Mouse (Mus musculus) right cerebral cortex, postnatal 14 days (tissue): Measurements from ENCODE around the gene Ssna1.
A peak's percentile ranks its signal among the peaks of the same experiment; 100 is the strongest.

Experiments
- DNase-seq: peaks from one replicate; pipeline ENCODE4 v3.0.0; 2022

The Ssna1 gene

GRCm38 (mm10) chr2:25271827-25272511 lies at the start of gene Ssna1, which contains the start of gene Anapc2:
Ssna1 (minus strand) TSS chr2:25272438.
Anapc2 (plus strand) TSS chr2:25272478.
- DNase-seq: peak; percentile 97

- no peak for DNase-seq
Observed at GRCm38 (mm10) chr2:25320084-25320483, 47.8 kb upstream of the Ssna1 start.

- peak; percentile 91 for DNase-seq
Observed at GRCm38 (mm10) chr2:25318971-25319773, 46.9 kb upstream of the Ssna1 start, which contains the start of gene Grin1. Grin1 (minus strand) TSS chr2:25319187.

- DNase-seq: peak; percentile 36
Observed at GRCm38 (mm10) chr2:25318119-25318966, 46.1 kb upstream of the Ssna1 start.

GRCm38 (mm10) chr2:25311491-25311891 lies 39.3 kb upstream of the Ssna1 start:
- DNase-seq: no peak

GRCm38 (mm10) chr2:25310969-25311368 lies 38.7 kb upstream of the Ssna1 start:
- DNase-seq: no peak

- no peak for DNase-seq
Observed at GRCm38 (mm10) chr2:25310180-25310579, 37.9 kb upstream of the Ssna1 start.

GRCm38 (mm10) chr2:25305587-25306359 lies 33.5 kb upstream of the Ssna1 start:
- DNase-seq: no peak

- DNase-seq: peak; percentile 35
Observed at GRCm38 (mm10) chr2:25304657-25305541, 32.7 kb upstream of the Ssna1 start.

GRCm38 (mm10) chr2:25303931-25304656 lies 31.9 kb upstream of the Ssna1 start:
- no peak for DNase-seq

GRCm38 (mm10) chr2:25303452-25303851 lies 31.2 kb upstream of the Ssna1 start:
- no peak for DNase-seq

GRCm38 (mm10) chr2:25298046-25298445 lies 25.8 kb upstream of the Ssna1 start:
- no peak for DNase-seq

- DNase-seq: no peak
Observed at GRCm38 (mm10) chr2:25297093-25297492, 24.9 kb upstream of the Ssna1 start.

- no peak for DNase-seq
Observed at GRCm38 (mm10) chr2:25293706-25294105, 21.5 kb upstream of the Ssna1 start.

- peak; percentile 83 for DNase-seq
Observed at GRCm38 (mm10) chr2:25292856-25293255, 20.6 kb upstream of the Ssna1 start.

GRCm38 (mm10) chr2:25292054-25292544 lies 19.9 kb upstream of the Ssna1 start:
- peak; percentile 60 for DNase-seq

- DNase-seq: no peak
Observed at GRCm38 (mm10) chr2:25291184-25292053, 19.2 kb upstream of the Ssna1 start.

- peak; percentile 60 for DNase-seq
Observed at GRCm38 (mm10) chr2:25290816-25291130, 18.5 kb upstream of the Ssna1 start.

- DNase-seq: peak; percentile 69
Observed at GRCm38 (mm10) chr2:25290101-25290815, 18.0 kb upstream of the Ssna1 start.
